Mouse (Mus musculus) urinary bladder, postnatal 25 days (tissue): ENCODE data around the gene 2510039O18Rik.

Experiments
- DNase-seq: peaks from one replicate; pipeline ENCODE4 v3.0.0; 2022; ENCODE audit warnings: low spot score

Gene 2510039O18Rik

GRCm38 (mm10) chr4:147993571-147994095 lies 52.9 kb downstream of the 2510039O18Rik start:
- DNase-seq, result no peak

DNA sequence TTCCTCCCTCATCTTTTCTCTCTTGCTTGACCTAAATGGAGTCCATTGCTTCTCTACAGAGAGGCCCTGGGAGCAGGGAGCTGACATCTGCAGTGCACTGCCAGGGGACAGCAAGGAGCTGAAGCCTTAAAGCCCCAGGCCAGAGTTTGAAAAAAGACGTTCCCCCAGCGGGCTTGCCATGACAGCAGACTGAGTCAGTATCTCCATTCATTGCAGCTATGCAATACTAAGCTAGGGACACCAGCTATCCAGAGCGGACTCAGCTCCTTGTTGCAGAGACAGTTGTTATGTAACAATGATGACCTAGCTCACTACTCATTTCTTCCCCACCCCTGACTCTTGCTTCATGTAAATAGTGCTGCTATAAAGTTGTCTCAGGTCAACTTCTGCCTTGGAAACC lies 54.6 kb downstream of the 2510039O18Rik start:
- no peak for DNase-seq
